Mouse (Mus musculus) Patski (cell line): ENCODE data around the gene Vsir. TPM values are rescaled to one million over a fixed set of nuclear protein-coding genes. Genes with fewer than 3 reads are reported as not detected.

Experiments
- ATAC-seq: fragments of 100-300 bp; one replicate; pipeline ENCODE4 v1.8.0; 2021
- CTCF ChIA-PET: fragments of 350-600 bp; sonication (Branson Sonifier 250); formaldehyde crosslinking; loops from one replicate; lab custom pipeline; 2022; ENCODE audit warnings: inconsistent platforms; lab: Charles Lee
- POLR2A ChIA-PET: fragments of 350-600 bp; sonication (Branson Sonifier 250); formaldehyde crosslinking; loops from one replicate; lab custom pipeline; 2022; ENCODE audit warnings: antibody characterized with exemption, inconsistent platforms; lab: Charles Lee
- DNase-seq: peaks from one replicate; pipeline ENCODE4 v3.0.0-alpha.2; 2011; ENCODE audit warnings: low read depth, low spot score
- H3K27me3 ChIP-seq: fragments of 371-371 bp; one replicate; pipeline ENCODE4 v1.5.1; 2021
- CTCF ChIP-seq: fragments of 100-300 bp; IDR thresholded peaks from one replicate; pipeline ENCODE4 v1.5.1; 2021
- in situ Hi-C: fragments of 300-500 bp; cut with MboI; formaldehyde crosslinking; loops from 3 replicates; pipeline ENCODE4 v1.11.1; 2018; ENCODE audit warnings: low pct_unique_long_range_greater_than_20kb, mixed read lengths
- polyA plus RNA-seq: library from polyadenylated mRNA; unstranded; gene quantifications from one replicate; pipeline ENCODE4 v1.2.3, GENCODE M21; 2021

Vsir gene
- polyA plus RNA-seq, 1 experiment from 2014 or later = 2.7 TPM

DNA sequence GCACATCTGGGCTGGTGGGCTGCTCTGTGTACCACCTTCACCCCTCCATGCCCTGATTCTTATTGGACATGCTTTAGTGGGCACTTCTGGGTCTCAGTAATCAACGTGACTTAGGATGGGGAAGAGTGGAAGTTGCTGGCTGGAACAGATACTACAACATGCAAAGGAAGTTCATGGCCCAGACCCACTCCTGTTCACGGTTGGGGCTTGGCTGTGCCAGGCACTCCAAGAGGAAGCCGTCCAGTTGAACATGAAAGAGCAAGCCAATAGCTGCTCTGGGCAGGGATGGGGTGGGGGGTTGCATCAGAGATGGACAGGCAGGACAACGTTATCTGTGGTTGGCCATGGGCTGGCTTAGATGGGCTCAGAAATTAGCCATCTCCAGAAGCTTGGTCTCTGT is 21.3 kb downstream of the Vsir start:
- no peak for TF ChIP-seq CTCF
- DNase-seq (no peak), ATAC-seq (no peak)
- H3K27me3 ChIP-seq = no peaks in the 10 kb centered on the region
- CTCF ChIA-PET = interaction anchor here (0.9 kb wide), 1 partner anchor 12 kb away, joined by 3 read pairs; no protein-coding TSS in a partner anchor
- in situ Hi-C loops = no loop called here
- POLR2A ChIA-PET = no interaction called here

DNA sequence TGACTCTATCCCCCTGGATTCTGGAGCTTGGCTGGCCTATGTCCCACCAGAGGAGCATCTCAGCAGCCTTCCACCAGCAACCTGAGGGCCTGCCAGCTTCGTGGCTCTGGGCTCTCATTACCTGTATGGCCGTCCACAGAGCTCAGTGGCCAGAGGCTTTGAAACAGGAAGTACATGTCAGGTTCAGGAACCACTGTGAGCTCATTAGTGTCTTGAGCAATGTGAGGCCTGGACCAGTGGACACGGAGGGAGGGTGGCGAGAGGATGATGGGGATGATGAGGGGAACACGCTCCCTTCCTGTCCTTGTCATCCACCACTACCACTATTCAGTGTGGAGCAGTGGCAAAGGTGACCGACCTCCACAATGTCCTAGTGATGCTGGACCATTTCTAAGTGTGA is 22.8 kb downstream of the Vsir start:
- ChIA-PET POLR2A (interaction anchor here (0.5 to 0.6 kb wide), 2 partner anchors 11 to 723 kb away, joined by 3 to 4 read pairs; no protein-coding TSS in a partner anchor), CTCF (no interaction called here)
- ATAC-seq (no peak), DNase-seq (no peak)
- in situ Hi-C loops = no loop called here
- TF ChIP-seq CTCF = no peak
- no peaks in the 10 kb centered on the region for H3K27me3 ChIP-seq

DNA sequence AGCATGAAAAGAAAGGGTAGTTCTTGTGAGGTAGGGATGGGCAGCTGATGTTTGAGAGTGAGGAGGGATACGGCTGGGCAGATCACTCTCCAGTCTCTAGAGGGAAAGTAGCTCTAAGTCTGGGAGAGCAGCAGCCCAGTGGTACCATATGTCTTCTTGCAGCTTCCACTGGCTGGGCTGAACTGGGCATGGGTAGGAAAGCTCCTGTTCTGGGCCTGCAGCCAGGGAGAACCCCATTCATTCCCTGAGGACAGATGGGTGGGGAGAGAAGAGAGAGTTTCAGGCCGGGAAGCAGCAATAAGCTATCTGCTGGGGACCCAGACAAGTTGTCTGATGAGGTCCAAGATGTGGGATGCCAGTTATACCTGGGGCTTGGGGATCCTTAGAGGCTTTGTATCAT is 23.4 kb downstream of the Vsir start:
- CTCF ChIA-PET = no interaction called here
- H3K27me3 ChIP-seq = no peaks in the 10 kb centered on the region
- no peak for TF ChIP-seq CTCF
- POLR2A ChIA-PET = interaction anchor here (0.5 to 0.6 kb wide), 2 partner anchors 10 to 723 kb away, joined by 3 to 4 read pairs; no protein-coding TSS in a partner anchor
- in situ Hi-C loops = no loop called here
- ATAC-seq (no peak), DNase-seq (no peak)

DNA sequence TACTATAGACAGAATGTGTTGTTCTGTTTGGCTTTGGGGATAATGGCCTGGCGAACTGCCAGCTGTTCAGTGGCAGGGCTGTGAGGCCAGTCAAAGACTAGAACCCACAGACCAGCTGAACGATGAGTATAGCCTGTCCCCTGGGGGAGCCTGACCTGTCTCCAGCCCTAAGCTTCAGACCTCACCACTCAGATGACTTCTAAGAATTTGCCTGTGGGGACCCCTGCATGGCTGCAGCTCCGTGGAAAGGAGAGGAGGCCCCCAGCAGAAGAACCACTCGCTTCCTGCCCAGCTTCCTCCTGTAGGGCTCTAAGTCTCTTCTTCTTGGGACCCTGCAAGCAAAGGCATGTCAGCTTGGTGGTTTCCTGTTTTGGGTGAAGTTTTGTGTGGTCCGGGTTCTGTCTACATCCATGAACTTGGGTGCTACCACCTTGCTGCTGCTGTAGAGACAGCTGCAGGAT is 24.0 kb downstream of the Vsir start:
- ChIA-PET POLR2A (no interaction called here), CTCF (interaction anchor here (0.9 to 1.4 kb wide), 2 partner anchors 9 to 14 kb away, joined by 3 to 4 read pairs; no protein-coding TSS in a partner anchor)
- ATAC-seq (no peak), DNase-seq (no peak)
- in situ Hi-C loops = no loop called here
- H3K27me3 ChIP-seq = no peaks in the 10 kb centered on the region
- no peak for TF ChIP-seq CTCF

DNA sequence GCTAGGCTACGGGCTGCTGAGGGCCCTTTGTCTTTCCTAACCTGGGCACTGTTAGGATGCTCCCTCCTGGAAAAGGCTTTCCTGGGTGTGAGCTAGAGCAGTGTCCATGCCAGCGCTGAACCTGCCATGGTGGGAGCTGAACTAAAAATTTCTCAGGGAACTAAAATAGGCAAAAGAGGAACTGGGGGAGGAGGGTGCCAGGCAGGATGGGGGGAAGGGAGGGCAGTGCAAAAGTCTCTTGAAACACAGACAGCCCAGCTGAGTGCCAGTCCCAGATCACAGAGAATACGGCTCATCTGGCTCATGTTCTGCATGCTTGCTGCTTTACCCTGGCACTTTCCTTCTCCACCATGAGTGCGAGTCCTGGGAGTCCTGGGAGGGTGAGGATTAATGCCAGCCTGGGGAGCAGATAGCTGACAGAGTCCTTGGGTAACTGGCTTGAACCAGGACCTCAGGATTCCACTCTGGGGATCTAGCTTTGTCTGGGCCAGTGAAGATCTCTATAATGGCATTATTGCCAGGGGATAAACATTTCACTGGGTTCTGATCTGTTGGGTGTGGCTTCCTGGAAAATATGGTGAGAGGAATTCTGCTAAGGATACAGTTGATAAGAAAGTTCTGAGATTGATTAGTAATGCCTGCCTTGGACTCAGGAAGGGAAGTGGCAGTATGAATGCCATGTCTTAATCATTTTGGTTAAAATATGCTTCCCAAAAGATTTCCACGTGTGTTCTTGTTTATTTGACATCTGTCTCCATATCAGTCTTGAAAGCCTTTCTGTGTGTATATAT is 25.1 kb downstream of the Vsir start:
- no peak for TF ChIP-seq CTCF
- ChIA-PET POLR2A (interaction anchor here (0.7 kb wide), 1 partner anchor 77 kb away, joined by 3 read pairs; no protein-coding TSS in a partner anchor), CTCF (interaction anchor here (1.4 kb wide), 1 partner anchor 15 kb away, joined by 3 read pairs; no protein-coding TSS in a partner anchor)
- no peaks in the 10 kb centered on the region for H3K27me3 ChIP-seq
- ATAC-seq (no peak), DNase-seq (no peak)
- in situ Hi-C loops = no loop called here

DNA sequence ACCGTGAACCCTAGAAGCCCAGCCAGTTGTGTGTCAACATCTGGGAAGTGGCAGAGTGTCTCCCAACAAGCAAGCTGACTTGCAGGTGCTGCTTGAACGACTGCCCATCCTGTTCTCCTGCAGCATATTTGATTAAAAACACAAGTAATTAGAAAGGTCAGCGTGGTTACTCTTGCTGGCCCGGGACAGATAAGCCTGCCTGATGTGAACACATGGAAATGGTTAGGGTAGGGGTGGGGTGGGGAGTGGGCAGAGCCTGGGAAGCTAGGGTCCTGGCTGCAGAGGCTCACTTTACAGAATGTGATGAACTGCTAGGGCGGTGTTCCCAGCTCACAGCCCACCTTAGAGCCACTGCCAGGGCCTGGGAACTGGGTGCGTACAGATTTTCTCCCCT is 26.9 kb downstream of the Vsir start:
- in situ Hi-C loops = no loop called here
- H3K27me3 ChIP-seq = no peaks in the 10 kb centered on the region
- no peak for DNase-seq
- ChIA-PET CTCF (no interaction called here), POLR2A (no interaction called here)
- ATAC-seq = no peak
- TF ChIP-seq CTCF = no peak

DNA sequence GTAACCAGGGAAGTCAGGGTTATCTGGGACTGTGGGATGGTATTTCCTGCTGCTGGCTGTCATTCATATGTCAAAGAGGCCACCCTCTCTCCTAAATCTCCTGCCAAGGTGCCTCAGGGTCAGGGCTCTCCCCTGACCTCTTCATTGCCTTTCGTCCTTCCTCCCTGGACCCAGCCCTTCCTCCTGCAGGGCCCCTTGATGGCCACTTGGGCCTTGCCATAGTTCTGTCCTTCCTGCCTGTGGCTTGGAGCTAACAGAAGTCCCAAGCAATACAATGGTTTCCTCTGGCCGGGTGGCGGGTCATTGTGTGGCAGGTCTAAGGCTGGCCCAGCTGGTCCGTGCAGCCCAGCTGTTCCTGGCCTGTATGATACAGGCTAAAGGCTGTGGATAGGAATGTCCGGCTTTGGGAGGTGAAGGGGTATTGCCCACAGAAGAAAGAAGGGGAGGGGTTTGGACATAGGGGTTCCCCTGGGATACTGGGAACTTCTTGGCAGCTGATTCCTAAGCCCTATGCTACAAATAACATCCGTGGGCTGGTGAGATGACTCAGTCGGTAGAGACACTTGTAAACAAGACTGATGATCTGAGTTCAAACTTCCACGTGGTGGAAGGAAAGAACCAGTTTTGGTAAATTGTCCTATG is 27.4 kb downstream of the Vsir start:
- no peak for TF ChIP-seq CTCF
- no peaks in the 10 kb centered on the region for H3K27me3 ChIP-seq
- POLR2A ChIA-PET = no interaction called here
- CTCF ChIA-PET = no interaction called here
- in situ Hi-C loops = no loop called here
- DNase-seq = peak; percentile 12
- no peak for ATAC-seq

DNA sequence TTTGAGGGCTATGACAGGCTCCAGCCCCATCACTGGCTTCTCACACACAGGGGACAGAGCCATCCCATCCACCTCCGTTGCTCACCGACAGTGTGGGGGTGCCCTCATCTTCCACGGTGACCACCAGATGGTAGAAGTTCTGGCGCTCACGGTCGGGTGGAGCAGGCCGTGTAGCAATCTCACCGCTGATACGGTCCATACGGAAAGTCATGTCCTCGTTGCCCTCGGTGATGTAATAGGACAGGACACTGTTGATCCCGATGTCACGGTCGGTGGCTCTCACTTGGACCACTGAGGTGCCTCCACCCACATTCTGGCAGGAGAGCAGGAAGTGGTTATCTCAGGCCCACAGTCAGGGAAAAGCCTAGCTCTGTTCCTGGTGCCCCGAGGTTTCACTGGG is 30.1 kb downstream of the Vsir start:
- ChIA-PET POLR2A (no interaction called here), CTCF (no interaction called here)
- DNase-seq (no peak), ATAC-seq (no peak)
- in situ Hi-C loops = no loop called here
- H3K27me3 ChIP-seq = no peaks in the 10 kb centered on the region
- TF ChIP-seq CTCF = no peak

DNA sequence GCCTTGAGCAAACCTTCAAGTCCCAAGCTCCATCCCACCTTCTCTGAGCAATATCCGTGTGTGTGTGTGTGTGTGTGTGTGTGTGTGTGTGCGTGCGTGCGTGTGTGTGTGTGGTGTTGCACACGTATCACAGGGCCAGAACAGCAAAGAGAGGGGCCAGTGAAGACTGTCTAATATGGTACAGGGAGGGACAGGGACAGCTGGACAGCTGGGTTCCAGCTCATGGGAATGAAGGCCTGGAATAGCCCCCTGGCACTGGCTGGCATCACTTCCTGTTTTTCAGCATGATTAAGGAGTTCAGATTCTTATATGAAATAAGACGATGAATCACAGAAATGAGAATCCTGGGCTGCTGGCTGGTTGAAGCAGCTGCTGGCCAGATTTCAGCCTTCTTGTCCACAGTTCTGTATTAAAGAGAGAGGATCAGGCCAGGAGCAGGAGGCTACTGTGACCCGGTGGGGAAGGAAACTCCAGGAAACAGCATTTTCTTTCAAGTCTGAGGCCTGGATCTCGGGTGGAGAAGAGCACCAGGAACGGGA is 32.8 kb downstream of the Vsir start:
- no peak for ATAC-seq
- no peak for TF ChIP-seq CTCF
- in situ Hi-C loops = no loop called here
- ChIA-PET POLR2A (interaction anchor here (0.8 kb wide), 1 partner anchor 16 kb away, joined by 3 read pairs; no protein-coding TSS in a partner anchor), CTCF (interaction anchor here (1.3 to 1.7 kb wide), 2 partner anchors 9 to 11 kb away, joined by 3 to 4 read pairs; no protein-coding TSS in a partner anchor)
- no peaks in the 10 kb centered on the region for H3K27me3 ChIP-seq
- no peak for DNase-seq

DNA sequence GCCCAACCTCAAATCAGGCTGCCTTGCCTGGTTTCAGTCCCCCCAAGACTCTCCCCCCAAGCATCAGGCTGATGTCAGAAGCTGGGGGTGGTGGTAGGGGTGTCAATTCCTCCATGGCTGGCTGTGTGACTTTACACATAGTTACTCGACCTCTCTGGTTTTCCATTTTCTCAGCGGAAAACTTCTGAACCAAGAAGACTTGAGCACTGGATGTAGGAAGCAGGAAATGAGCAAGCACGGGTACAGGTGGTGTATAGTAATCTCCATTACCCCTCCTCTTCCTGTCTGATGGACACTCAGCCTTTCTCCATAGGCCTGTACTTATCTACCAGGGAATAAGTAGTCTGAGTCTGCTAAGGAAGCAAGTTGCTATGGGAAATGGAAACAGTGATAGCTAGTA is 33.6 kb downstream of the Vsir start:
- ATAC-seq (no peak), DNase-seq (no peak)
- ChIA-PET POLR2A (interaction anchor here (0.6 kb wide), 1 partner anchor 10 kb away, joined by 3 read pairs; no protein-coding TSS in a partner anchor), CTCF (interaction anchor here (1.3 to 1.7 kb wide), 2 partner anchors 9 to 12 kb away, joined by 3 to 4 read pairs; no protein-coding TSS in a partner anchor)
- H3K27me3 ChIP-seq = no peaks in the 10 kb centered on the region
- in situ Hi-C loops = no loop called here
- TF ChIP-seq CTCF = no peak
